Mouse (Mus musculus) kidney, adult 18-20 months (tissue): ENCODE data around the gene Erv3.
"Not testable (repeated sequence)": the region's sequence is repeated elsewhere in the genome, so short reads cannot be mapped to it uniquely, and the experiment has no call there.

Experiments used
- DNase-seq: peaks from one replicate; pipeline ENCODE4 v3.0.0; 2021

The Erv3 gene

GRCm38 (mm10) chr2:131863472-131863871 lies 3.9 kb upstream of the Erv3 start:
- DNase-seq = no peak

GRCm38 (mm10) chr2:131862617-131863275 lies 3.2 kb upstream of the Erv3 start:
- no peak for DNase-seq

- no peak for DNase-seq
These were observed 1.7 kb downstream of the Erv3 start for GRCm38 (mm10) chr2:131857838-131858237.

GRCm38 (mm10) chr2:131853719-131854118 lies 5.8 kb downstream of the Erv3 start:
- DNase-seq = no peak

- DNase-seq = no peak
These were observed 8.0 kb downstream of the Erv3 start for GRCm38 (mm10) chr2:131851333-131852092.

GRCm38 (mm10) chr2:131850047-131850446 lies 9.5 kb downstream of the Erv3 start:
- no peak for DNase-seq

GRCm38 (mm10) chr2:131847501-131848359 lies 11.8 kb downstream of the Erv3 start:
- no peak for DNase-seq

- no peak for DNase-seq
These were observed 12.7 kb downstream of the Erv3 start for GRCm38 (mm10) chr2:131846811-131847210.

GRCm38 (mm10) chr2:131846132-131846710 lies 13.3 kb downstream of the Erv3 start:
- no peak for DNase-seq

GRCm38 (mm10) chr2:131845671-131846070 lies 13.9 kb downstream of the Erv3 start:
- no peak for DNase-seq

GRCm38 (mm10) chr2:131842568-131842967 lies 17.0 kb downstream of the Erv3 start:
- no peak for DNase-seq

GRCm38 (mm10) chr2:131841321-131841693 lies 18.2 kb downstream of the Erv3 start:
- no peak for DNase-seq

GRCm38 (mm10) chr2:131840611-131841320 lies 18.8 kb downstream of the Erv3 start:
- no peak for DNase-seq

- DNase-seq = peak; percentile 17
These were observed 25.3 kb downstream of the Erv3 start for GRCm38 (mm10) chr2:131834296-131834695.

GRCm38 (mm10) chr2:131831861-131832260 lies 27.7 kb downstream of the Erv3 start:
- DNase-seq = no peak

- not testable (repeated sequence) for DNase-seq
These were observed 28.6 kb downstream of the Erv3 start for GRCm38 (mm10) chr2:131830945-131831344.

GRCm38 (mm10) chr2:131827999-131828975 lies 31.3 kb downstream of the Erv3 start:
- peak; percentile 21 for DNase-seq

- no peak for DNase-seq
These were observed 32.4 kb downstream of the Erv3 start for GRCm38 (mm10) chr2:131827026-131827687.

- no peak for DNase-seq
These were observed 34.0 kb downstream of the Erv3 start for GRCm38 (mm10) chr2:131825498-131825897.

- DNase-seq = no peak
These were observed 35.6 kb downstream of the Erv3 start for GRCm38 (mm10) chr2:131823931-131824330.

- no peak for DNase-seq
These were observed 37.1 kb downstream of the Erv3 start for GRCm38 (mm10) chr2:131822492-131822891.
